Mouse (Mus musculus) G1E (cell line): ENCODE data around the gene Larp4. TPM values are rescaled to one million over a fixed set of nuclear protein-coding genes. Genes with fewer than 3 reads are reported as not detected.

Source experiments
- ATAC-seq: 2 replicates; pipeline ENCODE4 v1.8.0; 2016; ENCODE audit warnings: mild to moderate bottlenecking; ENCODE audit not compliant: insufficient number of reproducible peaks, poor library complexity, low FRiP score, severe bottlenecking; ENCODE audit errors: extremely low read depth
- DNase-seq: peaks from one replicate; pipeline ENCODE4 v3.0.0; 2012; ENCODE audit warnings: low spot score
- H3K27me3 ChIP-seq: 2 replicates; pipeline ENCODE4 v1.6.1; 2012; ENCODE audit warnings: mild to moderate bottlenecking, low read length, inconsistent platforms; ENCODE audit not compliant: insufficient read depth
- H3K36me3 ChIP-seq: replicated peaks from 2 replicates; pipeline ENCODE3; 2012; ENCODE audit warnings: mild to moderate bottlenecking, inconsistent platforms
- H3K4me1 ChIP-seq: 2 replicates; pipeline ENCODE4 v1.6.1; 2012; ENCODE audit warnings: low read depth, low read length, inconsistent platforms, mixed read lengths; ENCODE audit not compliant: insufficient read depth
- H3K4me3 ChIP-seq: 2 replicates; pipeline ENCODE4 v1.5.1; 2012; ENCODE audit warnings: low read depth, mild to moderate bottlenecking, inconsistent platforms, low read length, moderate library complexity, mixed read lengths
- H3K9me3 ChIP-seq: replicated peaks from 2 replicates; pipeline ENCODE4 v1.6.1; 2012; ENCODE audit warnings: inconsistent platforms
- CTCF ChIP-seq: IDR thresholded peaks from 2 replicates; pipeline ENCODE4 v1.5.1; 2012; ENCODE audit warnings: low read depth, low read length, inconsistent platforms, mixed read lengths
- GATA1 ChIP-seq: IDR thresholded peaks from 2 replicates; pipeline ENCODE4 v1.6.1; 2012; ENCODE audit warnings: borderline replicate concordance, low read length, inconsistent platforms, mixed read lengths
- GATA2 ChIP-seq: IDR thresholded peaks from 2 replicates; pipeline ENCODE4 v1.6.1; 2012; ENCODE audit warnings: low read depth, low read length, inconsistent platforms, borderline replicate concordance
- POLR2AphosphoS5 ChIP-seq: IDR thresholded peaks from 2 replicates; pipeline ENCODE4 v1.6.1; 2012; ENCODE audit warnings: low read depth, low read length, inconsistent platforms; ENCODE audit not compliant: insufficient replicate concordance
- TAL1 ChIP-seq: conservative IDR thresholded peaks from 2 replicates; pipeline ENCODE4 v1.6.1; 2012; ENCODE audit warnings: low read depth, low read length, inconsistent platforms, mixed read lengths
- polyA plus RNA-seq: library from polyadenylated mRNA; stranded (reverse); fragments of >175 nt; gene quantifications from 2 replicates; pipeline ENCODE4 v1.2.3, GENCODE M21; 2012
- total RNA-seq, 2 experiments: library from RNA; stranded (forward) in 1 of 2; stranded (reverse) in 1 of 2; fragments of 200-1000 nt in 1 of 2; fragments of >200 nt in 1 of 2; fragmentation: Nextera tagmentation in 1 of 2; gene quantifications; 2 replicates each; pipeline ENCODE4 v1.2.3; 2014 to 2017

Larp4 gene
- total and polyA plus RNA-seq, 3 experiments, result 13.4 to 207 (median 85.3) TPM

DNA sequence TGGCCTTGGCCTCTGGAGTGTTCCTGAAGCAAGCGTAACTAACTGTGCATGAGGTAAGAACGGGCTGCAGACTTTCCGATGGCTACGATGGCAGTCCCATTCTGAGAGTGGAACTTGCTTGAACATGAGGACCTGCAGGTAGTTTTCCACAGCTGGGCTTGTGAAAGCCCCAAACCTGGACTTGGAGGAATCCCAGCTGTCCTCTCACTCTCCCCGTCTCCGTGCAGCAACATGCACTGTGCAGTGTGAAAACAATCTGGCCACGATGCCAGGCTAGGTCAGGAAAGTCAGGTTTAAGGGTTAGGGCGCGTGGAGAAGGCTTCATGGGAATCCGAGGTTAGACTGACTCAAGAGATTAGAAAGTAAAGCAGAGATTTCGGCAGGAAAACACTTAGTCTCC is 89.0 kb downstream of the Larp4 start:
- DNase-seq (no peak), ATAC-seq (no peak)
- H3K36me3 ChIP-seq, result peaks cover 40% of the 10 kb centered on the region
- no peaks in the 10 kb centered on the region for H3K27me3 ChIP-seq
- no peak overlapping the region for H3K4me3 ChIP-seq
- no peak for TF ChIP-seq GATA1
- no peak for TF ChIP-seq CTCF
- no peak for TF ChIP-seq GATA2
- no peak for TF ChIP-seq TAL1
- no peak for TF ChIP-seq POLR2AphosphoS5
- no peaks in the 10 kb centered on the region for H3K9me3 ChIP-seq
- H3K4me1 ChIP-seq, result peaks cover 8% of the 10 kb centered on the region

DNA sequence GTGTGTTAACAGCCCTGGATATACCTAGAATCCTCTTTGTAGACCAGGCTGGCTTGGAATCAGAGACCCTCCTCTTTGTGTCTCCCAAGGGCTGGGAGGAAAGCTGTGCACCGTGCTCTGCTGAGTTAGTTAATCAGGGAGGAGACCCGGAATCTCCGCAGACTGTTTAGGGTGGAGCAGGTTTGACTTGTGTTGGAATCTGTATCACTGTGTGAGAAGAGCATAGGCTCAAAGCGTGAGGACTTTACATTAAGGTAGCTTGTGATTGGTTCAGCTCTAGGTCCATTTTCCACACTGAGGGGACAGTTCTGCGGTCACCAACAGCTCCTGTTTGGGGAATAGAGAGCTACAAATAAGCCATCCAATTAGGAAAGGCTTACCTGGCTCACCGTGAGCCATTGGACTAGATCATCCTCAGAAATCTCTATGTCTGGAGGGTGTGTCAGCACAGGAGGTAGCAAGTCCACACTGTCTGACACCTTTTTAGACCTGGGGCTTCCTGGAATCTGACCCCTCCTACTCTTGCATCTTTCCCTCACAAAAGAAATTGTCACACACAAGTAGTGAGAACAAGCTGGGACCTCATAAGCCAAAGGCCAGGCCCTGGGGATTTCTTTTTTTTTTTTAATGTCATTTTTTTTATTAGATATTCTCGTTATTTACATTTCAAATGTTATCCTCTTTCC is 89.9 kb downstream of the Larp4 start:
- no peak for DNase-seq
- no peaks in the 10 kb centered on the region for H3K27me3 ChIP-seq
- no peak overlapping the region for H3K4me3 ChIP-seq
- ATAC-seq, result no peak
- peaks cover 44% of the 10 kb centered on the region for H3K36me3 ChIP-seq
- H3K4me1 ChIP-seq, result peaks cover 8% of the 10 kb centered on the region
- no peaks in the 10 kb centered on the region for H3K9me3 ChIP-seq
- TF ChIP-seq GATA2 (no peak), CTCF (no peak), GATA1 (no peak), POLR2AphosphoS5 (no peak), TAL1 (no peak)

DNA sequence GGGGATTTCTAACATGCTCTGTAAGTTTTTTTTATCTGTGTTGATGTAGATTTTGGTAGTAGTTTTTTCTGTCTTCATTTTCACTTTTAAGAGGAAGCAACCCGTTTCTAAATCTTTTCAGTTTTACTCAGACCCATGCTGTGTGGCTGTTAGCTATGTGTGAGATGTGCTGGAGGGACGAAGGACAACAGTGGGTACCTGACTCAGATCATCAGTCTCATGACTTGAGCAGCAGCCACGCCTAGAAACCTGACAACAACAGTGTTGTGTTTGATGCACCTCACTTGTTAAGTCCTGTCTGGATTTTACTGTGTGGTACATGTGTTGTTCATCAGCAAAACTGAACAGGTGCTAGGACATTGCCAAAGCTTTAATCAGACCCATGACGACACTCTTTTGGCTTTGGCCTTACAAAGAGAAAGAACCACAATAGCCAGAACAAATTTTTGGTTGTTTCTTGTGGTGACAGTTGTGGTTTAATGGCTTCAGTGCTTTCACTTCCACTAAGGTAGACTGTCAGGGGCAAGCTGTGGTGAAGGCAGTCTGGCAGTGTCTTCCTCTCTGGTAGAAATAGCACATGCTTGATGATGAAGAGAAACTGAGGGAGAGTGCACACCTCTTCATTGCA is 90.8 kb downstream of the Larp4 start:
- DNase-seq, result no peak
- Histone ChIP-seq H3K4me3 (no peak overlapping the region), H3K4me1 (peaks cover 8% of the 10 kb centered on the region), H3K27me3 (no peaks in the 10 kb centered on the region), H3K36me3 (peaks cover 46% of the 10 kb centered on the region), H3K9me3 (no peaks in the 10 kb centered on the region)
- no peak for TF ChIP-seq GATA2
- no peak for TF ChIP-seq TAL1
- TF ChIP-seq POLR2AphosphoS5, result no peak
- no peak for TF ChIP-seq GATA1
- TF ChIP-seq CTCF, result no peak
- no peak for ATAC-seq

DNA sequence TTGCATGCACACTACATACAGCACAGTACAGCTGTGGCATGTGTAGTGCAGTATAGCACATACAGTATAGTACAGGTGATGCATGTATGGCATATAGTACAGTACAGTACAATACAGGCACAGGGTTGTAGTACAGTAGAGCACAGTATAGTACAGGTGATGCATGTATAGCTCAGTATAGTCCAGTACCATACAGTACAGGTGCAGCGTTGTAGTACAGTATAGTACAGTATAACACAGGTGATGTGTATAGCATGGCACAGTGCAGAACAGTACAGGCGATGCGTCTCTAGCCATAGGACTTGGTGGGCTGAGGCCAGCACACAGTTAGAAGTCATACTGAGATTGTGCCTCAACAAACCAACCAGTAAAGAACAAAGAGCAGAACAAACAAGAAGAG is 91.5 kb downstream of the Larp4 start:
- TF ChIP-seq GATA1 (no peak), POLR2AphosphoS5 (no peak), CTCF (no peak), TAL1 (no peak), GATA2 (no peak)
- no peak for ATAC-seq
- no peak for DNase-seq
- H3K4me1 ChIP-seq, result peaks cover 8% of the 10 kb centered on the region
- H3K9me3 ChIP-seq, result no peaks in the 10 kb centered on the region
- no peaks in the 10 kb centered on the region for H3K27me3 ChIP-seq
- H3K36me3 ChIP-seq, result peaks cover 44% of the 10 kb centered on the region
- no peak overlapping the region for H3K4me3 ChIP-seq

DNA sequence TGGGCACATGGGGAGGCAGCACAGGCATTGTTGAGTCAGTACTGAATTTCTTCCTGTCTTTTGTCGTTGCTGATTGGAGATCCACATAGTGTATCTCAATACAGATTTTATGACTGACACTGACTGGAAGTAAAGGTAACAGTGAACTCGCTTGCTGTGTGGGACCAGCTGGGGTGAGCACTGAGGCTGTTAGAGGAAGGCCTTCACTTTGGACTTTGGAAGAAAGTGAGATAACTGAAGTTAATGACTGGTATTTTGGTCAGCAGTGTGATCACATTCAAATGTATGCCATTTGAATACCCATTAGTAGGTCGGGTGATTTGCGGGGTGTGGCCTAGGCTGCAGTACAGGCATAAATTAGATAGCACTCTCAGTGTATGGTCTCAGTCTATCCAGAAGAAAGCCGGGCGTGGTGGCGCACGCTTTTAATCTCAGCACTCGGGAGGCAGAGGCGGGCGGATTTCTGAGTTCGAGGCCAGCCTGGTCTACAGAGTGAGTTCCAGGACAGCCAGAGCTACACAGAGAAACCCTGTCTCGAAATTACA is 93.4 kb downstream of the Larp4 start:
- H3K9me3 ChIP-seq, result no peaks in the 10 kb centered on the region
- peaks cover 6% of the 10 kb centered on the region for H3K4me1 ChIP-seq
- no peak overlapping the region for H3K4me3 ChIP-seq
- no peak for TF ChIP-seq GATA2
- no peak for TF ChIP-seq GATA1
- TF ChIP-seq TAL1, result no peak
- no peak for DNase-seq
- H3K36me3 ChIP-seq, result peaks cover 40% of the 10 kb centered on the region
- H3K27me3 ChIP-seq, result no peaks in the 10 kb centered on the region
- ATAC-seq, result no peak

Other genes starting within 250 kb of the Larp4 start
- 40.8 and 46.1 TPM in 2 replicates for gene Cox14, start 244.4 kb upstream of the Larp4 start, total RNA-seq (2014; fragmentation: Nextera tagmentation)
- gene Cox14, start 244.4 kb upstream of the Larp4 start, total RNA-seq (2017), result 44.1 and 48.8 TPM in 2 replicates
- gene Cox14, start 244.4 kb upstream of the Larp4 start, polyA plus RNA-seq, result 108 and 115 TPM in 2 replicates
- gene Cers5, start 197.2 kb upstream of the Larp4 start, total RNA-seq (2014; fragmentation: Nextera tagmentation), result 0.45 and 0.68 TPM in 2 replicates
- 4.9 and 6.1 TPM in 2 replicates for gene Cers5, start 197.2 kb upstream of the Larp4 start, total RNA-seq (2017)
- 0.69 and 0.77 TPM in 2 replicates for gene Cers5, start 197.2 kb upstream of the Larp4 start, polyA plus RNA-seq
- gene Lima1, start 94.6 kb upstream of the Larp4 start, total RNA-seq (2014; fragmentation: Nextera tagmentation), result not detected in 2 replicates
- gene Lima1, start 94.6 kb upstream of the Larp4 start, total RNA-seq (2017), result 0.06 and 0.87 TPM in 2 replicates
- gene Lima1, start 94.6 kb upstream of the Larp4 start, polyA plus RNA-seq, result 0.01 TPM in 1 of 2 replicates, not detected in the other
- gene Fam186a, start 3.0 kb upstream of the Larp4 start, total RNA-seq (2014; fragmentation: Nextera tagmentation), result not detected in 2 replicates
- 0.06 and 0.16 TPM in 2 replicates for gene Fam186a, start 3.0 kb upstream of the Larp4 start, total RNA-seq (2017)
- gene Fam186a, start 3.0 kb upstream of the Larp4 start, polyA plus RNA-seq, result not detected in 2 replicates
- gene Dip2b, start 68.6 kb downstream of the Larp4 start, total RNA-seq (2014; fragmentation: Nextera tagmentation), result 33.4 and 36.8 TPM in 2 replicates
- 19.2 and 21.8 TPM in 2 replicates for gene Dip2b, start 68.6 kb downstream of the Larp4 start, total RNA-seq (2017)
- 3.2 and 4.4 TPM in 2 replicates for gene Dip2b, start 68.6 kb downstream of the Larp4 start, polyA plus RNA-seq